Mouse (Mus musculus) 416B (cell line): ENCODE results near the gene Zfp524.
A peak's percentile ranks its signal among the peaks of the same experiment; 100 is the strongest.
"Not testable (repeated sequence)": the region's sequence is repeated elsewhere in the genome, so short reads cannot be mapped to it uniquely, and the experiment has no call there.

Experiments
- DNase-seq: peaks from one replicate; pipeline ENCODE4 v3.0.0; 2011; ENCODE audit warnings: low read depth

The Zfp524 gene

GRCm38 (mm10) chr7:5014251-5015117, at the start of gene Zfp524, which contains the start of gene Fiz1:
Gene Zfp524 (plus strand): TSS chr7:5014415.
Gene Fiz1 (minus strand): TSS chr7:5014697.
- peak; percentile 99 for DNase-seq

GRCm38 (mm10) chr7:4964988-4965387, 49.2 kb upstream of the Zfp524 start:
- no peak for DNase-seq

- DNase-seq: no peak
Measured at GRCm38 (mm10) chr7:4971068-4971467, 43.1 kb upstream of the Zfp524 start, which contains the start of gene Sbk3. Gene Sbk3 (minus strand): TSS chr7:4971168.

DNA sequence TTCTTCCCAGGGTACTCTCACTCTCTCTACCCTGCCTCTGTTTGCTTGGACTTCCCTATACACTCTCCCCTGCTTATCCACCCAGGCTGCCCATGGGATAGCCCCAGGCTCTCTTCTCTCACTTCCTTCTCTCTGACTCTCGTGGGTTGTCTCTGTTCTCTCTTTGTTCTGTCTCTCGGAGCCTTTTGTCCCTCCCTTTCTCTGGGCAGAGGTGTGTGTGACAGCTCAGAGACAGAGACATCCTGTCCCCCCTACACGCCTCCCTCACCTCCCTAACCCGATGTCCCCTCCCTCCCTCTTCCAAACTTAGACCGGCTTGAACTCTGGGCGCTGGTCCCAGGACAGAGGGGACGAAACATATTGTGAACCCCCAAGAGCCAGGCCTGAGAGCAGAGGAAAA, 42.5 kb upstream of the Zfp524 start:
- DNase-seq: no peak

- peak; percentile 87 for DNase-seq
Measured at GRCm38 (mm10) chr7:4972321-4973047, 41.7 kb upstream of the Zfp524 start.

DNA sequence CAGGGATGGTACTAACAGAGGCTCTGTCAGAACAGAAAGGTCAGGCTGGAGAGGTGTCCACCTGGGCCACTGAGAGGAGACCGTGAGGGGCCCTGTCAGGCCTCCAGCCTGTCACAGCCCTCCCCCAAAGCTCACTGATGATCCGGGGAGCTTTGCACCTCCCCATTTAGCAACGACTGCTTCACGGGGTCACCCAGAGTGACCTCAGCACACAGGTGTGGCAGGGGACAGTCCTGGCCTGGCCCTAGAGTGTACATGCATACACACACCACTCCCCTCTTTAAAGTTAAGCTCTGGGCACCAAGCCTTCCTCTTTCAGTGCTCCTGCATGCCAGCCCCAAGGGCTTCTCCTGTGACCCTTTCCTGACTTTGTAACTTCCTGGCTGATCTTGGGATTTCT, 38.8 kb upstream of the Zfp524 start:
- DNase-seq: no peak

- peak; percentile 31 for DNase-seq
Measured at GRCm38 (mm10) chr7:4976832-4977231, 37.4 kb upstream of the Zfp524 start.

DNA sequence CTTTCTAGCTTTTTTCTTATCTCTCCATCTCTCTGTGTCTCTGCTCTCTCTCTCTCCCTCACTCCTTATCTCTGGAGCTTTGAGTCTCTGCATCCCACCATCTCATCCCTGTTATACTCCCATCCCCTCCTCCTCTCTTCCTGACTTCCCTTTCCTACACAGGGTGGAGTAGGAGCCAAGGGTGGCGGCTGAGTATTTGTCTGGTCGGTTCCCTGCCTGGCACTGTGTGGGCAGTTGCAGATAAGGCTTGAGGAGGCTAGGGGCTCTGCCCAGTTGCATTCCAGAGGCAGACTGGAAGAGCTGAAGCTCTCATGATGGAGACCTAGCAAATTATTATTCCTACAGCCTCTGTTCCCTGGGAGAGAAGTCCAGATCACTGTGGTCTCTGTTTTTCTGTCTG, 26.0 kb upstream of the Zfp524 start:
- no peak for DNase-seq

DNA sequence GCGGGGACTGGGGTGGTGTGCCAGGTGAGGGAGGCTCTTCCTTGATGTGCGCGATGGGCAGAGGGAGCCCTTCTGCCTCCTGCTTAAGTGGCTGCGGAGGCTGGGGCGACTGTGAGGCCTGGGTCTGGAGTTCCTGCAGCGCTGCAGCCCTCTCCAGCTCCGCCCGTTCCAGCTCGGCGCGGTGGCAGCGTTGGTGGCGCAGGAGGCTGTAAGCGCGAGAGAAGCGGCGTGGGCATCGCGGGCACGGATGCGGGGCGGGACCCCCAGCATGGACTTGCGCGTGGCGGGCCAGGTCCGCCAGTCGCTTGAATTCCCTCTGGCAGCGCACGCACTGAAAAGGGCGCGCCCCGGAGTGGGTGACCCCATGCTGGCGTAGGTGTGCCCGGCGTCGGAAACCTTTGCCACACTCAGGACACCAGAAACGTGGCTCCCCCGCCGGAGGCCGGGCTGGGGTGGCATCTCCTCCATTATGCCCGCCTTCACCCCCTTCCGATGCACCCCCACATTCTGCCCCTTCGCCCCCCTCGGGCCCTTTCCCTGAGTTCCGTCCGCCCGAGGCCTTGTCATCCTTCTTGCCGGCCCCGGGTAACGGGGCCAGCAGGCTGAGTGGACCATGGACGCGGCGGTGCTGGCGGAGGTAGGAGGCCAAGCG, 20.7 kb upstream of the Zfp524 start:
- DNase-seq: no peak

GRCm38 (mm10) chr7:4993999-4994788, 20.0 kb upstream of the Zfp524 start:
- no peak for DNase-seq

DNA sequence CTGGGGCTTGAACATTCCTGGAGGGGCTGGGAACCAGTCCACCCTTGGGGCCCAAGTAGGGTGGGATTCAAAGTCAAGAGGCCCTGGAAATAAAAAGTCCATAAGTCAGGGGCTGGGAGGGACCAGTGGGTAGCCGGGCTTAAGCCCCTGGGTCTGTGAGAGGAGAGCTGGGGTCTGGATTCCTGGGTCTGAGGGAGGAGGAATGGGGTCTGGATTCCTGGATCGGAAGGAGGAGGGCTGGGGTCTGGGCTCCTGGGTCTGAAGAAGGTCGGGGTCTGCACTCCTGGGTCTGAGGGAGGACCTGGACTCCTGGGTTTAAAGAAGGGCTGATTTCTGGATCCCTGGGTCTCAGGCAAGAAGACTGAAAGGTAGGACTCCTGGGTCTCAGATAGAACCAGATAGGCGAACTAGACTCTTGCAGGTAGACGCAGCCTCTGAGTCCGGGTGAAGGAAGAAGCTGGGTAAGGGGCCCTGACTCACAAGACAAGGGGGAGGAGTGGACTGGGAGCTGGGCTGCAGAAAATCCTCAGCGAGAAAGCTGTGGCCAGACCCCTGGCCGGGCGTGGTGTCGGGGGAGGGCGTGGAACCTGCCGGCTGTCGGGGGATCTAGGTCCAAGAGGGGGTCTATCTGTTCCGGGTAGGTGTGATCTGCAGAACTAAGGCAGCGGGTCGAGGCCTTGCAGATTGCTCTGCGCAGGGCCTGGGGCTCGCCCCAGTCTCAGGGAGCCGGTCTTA, 18.8 kb upstream of the Zfp524 start:
- no peak for DNase-seq

DNA sequence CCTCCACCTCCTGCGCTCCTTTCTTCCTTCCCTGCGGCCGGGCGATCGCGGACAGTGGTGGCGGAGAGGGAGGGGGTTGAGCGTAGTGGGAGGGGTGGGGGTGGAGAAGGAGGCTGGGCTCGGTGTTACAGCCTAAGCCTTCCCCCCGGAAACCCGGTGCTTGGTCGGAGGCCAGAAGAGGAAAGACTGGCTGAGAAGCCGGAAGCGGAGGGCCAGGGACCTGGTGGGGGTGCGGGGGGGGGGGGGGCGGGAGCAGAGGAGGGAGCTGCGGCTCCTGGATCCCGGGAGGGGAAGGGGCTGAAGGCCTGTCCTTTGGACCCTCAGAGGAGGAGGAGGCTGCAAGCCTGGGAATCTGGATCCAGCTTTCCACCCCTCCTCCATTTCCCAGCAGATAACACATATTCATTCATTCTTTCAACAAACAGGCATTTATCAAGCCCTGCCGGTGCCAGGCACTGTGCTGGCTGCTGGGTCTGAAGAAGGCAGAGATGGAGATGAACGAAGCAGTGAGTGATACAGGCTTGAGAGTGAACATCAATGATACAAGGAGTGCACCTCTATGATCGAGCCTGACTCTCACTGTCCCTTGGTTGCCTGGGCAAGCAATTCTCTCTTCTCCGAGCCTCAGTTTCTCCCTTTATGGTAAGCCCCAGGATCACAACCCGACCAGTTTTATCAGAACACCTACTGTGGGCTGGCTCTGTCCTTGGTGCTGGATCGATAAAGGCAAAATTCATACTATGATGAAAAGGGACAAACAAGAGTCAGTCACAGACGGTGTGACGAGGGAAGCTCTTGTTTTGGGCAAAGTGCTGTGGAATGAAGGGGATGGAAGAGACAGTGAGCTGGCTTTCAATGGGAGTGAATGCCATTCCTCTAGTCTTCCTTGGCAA, 18.0 kb upstream of the Zfp524 start, which contains the start of gene Zfp579:
TSS of gene Zfp579 (minus strand) at position 156 of the 893 bp plus-strand sequence.
- DNase-seq: peak; percentile 94

GRCm38 (mm10) chr7:4996934-4997333, 17.3 kb upstream of the Zfp524 start:
- DNase-seq: no peak

GRCm38 (mm10) chr7:4999876-5000275, 14.3 kb upstream of the Zfp524 start:
- DNase-seq: peak; percentile 71

- not testable (repeated sequence) for DNase-seq
Measured at GRCm38 (mm10) chr7:5002876-5003275, 11.3 kb upstream of the Zfp524 start.

GRCm38 (mm10) chr7:5008229-5008628, 6.0 kb upstream of the Zfp524 start:
- no peak for DNase-seq

GRCm38 (mm10) chr7:5012681-5013513, 1.3 kb upstream of the Zfp524 start:
- DNase-seq: no peak

- peak; percentile 99 for DNase-seq
Measured at GRCm38 (mm10) chr7:5015118-5016001, 1.1 kb downstream of the Zfp524 start, which contains the start of gene Gm44973. Gene Gm44973 (plus strand): TSS chr7:5015496.
